Mouse (Mus musculus): ENCODE measurements at regions not wholly inside any gene's neighbourhood (a gene's known extent, or its start where the extent isn't known, plus 50 kb on each side); places are given as distances from the start of the nearest gene placed in this dataset.
A peak's percentile ranks its signal among the peaks of the same experiment; 100 is the strongest.

DNA sequence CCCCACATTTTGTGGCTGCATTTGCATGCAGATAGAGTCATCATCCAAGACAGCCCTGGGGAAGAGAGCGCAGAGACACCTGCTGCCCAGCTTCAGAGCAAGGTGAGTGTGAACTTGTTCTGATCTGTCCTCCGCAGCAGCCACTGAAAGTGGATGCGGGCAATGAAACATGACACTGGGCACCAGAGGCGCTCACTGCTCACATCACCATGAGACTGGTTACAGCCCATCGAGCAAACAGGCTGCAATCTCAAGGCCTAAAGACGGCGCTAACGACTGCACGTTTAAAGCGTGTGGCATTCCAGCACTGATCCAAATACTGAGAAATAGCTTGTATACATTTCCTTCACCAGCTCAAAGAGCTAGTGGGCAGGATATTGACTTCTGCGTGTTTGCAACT is 65.8 kb downstream of the Barhl2 start:
- DNase-seq (ENCODE audit: low spot score in 2 of 2): no peak

DNA sequence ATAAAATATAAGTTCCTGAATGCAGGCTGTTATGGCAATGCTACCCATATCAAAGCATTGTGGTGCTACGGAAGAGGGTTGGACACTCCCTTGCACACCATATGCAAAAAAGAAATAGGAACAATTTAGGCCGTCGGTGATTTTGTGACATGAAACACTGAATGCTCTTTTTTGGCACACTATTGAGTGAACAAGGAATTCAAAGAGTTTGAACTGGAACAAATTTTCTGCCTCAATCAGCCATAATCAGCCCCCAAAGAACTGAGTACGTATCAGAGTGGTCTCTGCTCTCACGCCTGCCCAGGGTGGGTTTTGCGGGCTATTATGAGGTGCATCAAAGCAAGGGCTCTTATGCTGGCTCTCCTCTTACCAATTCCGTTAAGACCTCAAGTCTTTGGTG is 71.3 kb downstream of the Barhl2 start:
- no peak for DNase-seq (ENCODE audit: low spot score in 2 of 2)

DNA sequence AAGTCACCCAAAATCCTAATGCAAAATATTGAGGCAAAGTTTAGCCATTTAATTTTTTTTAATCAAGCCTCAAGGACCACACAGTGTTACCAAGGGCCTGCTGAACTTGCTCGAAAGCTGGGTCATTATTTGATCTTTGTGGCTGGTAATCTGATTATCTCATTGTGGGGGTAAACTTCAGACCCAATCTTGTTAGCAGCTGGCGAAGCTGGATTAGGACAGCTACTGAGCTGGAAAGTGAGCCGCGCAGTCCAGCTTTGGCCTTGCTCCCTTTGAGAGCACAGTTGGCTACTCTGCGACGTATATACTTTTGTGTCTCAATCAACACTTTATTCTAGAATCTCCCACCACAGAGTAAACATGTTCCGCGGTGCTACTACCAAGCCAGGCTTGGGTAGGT is 72.1 kb downstream of the Barhl2 start:
- no peak for DNase-seq (ENCODE audit: low spot score in 2 of 2)

DNA sequence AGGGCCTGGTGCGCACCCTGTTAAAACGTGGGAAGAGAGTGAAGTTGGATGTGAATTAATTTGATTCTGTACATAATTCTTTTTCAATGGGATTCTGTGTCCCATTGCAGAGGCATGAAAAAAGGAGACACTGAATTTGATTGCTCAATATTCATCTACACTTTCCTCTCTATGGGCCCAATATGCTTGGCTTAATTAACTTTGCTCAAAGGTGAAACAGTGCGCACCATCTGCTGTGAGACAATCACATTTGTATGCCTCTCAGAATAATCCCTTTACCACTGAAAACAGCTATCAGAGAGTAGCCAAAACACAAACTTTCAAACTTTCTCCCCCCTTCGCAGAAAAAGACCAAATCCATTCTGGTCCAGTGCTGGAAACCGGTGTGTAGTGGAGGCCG is 72.7 kb downstream of the Barhl2 start:
- no peak for DNase-seq (ENCODE audit: low spot score in 2 of 2)

DNA sequence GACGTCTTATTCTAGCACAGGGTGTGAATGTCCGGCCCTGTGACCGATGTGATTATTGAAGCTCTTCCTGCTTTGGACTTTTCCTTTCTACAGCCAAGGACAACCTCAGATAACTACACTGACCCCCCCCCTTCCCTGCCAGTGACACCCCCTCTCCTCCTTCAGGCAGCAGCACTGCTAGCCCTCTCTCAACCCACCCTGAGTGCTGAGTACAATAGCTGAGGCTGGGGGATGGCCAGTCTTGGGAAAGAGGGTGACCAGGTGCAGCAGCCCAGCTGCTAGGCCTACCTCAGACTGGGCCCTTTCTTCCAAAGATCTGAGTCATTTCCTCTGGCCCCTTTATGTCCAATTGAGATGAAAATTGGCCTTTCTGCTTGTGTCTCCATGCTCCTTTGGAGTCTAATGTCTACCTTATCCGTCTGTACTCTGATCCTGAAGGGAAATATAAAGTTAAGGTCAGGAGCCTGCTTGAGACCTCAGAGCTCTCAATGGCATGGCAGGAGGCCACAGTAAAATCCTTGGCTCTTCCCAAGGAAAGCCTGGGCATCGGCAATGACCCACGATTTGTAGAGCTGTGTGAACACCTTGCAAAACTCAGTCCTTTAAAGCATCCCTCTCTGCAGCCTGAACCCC is 73.7 kb downstream of the Barhl2 start:
- no peak for DNase-seq (ENCODE audit: low spot score in 2 of 2)

DNA sequence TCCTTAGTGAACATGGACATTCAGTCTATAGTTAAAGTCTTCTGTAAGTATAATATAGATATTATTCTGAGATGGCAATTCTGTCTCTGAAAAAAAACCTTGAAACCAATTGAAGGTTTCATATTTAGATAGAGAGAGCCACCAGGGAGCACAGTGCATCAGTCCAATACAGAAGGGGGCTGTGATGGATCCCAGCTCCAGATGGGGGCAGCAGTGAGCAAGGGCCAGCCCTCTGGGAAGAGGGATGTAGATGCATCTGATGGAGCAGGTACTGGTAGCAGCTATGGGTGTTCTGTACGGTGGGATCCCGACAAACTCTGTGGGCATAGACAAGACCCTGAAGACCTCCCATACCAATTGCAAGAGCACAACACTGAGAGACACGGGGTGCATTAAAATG is 76.0 kb downstream of the Barhl2 start:
- DNase-seq (ENCODE audit: low spot score in 2 of 2): peak in 1 of 2 experiments; percentile 3

DNA sequence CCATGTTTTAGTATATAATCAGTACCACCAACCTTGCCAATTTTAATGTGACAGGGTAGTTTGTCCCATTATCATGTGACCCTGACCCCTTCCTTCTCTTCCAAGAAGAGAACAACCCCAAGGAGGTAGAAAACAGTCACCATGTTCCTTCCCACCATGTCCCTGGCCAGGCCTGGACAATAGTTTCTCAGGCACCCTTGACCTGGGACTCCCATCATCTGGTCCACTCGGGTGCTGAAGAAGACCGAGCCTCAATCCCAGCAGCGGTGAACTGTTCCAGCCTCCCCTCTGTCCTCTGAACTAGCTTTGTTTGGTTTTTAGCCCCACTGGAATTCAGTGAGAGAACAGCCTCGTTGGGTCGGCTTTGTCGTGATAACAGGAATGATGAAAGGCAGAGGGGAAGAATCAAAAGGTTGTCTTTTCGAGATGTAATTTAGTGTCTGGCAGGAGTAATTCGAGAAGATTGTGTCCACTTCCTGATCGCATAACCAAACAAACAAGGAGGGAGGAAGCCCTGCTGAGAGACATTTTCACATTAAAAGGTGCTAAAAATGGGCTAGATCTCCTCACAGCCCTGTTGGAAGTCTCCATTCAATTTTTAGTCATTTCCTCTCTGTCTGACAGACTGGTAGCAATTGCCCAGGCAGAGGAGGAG is 77.2 kb downstream of the Barhl2 start:
- DNase-seq (ENCODE audit: low spot score in 2 of 2): no peak

DNA sequence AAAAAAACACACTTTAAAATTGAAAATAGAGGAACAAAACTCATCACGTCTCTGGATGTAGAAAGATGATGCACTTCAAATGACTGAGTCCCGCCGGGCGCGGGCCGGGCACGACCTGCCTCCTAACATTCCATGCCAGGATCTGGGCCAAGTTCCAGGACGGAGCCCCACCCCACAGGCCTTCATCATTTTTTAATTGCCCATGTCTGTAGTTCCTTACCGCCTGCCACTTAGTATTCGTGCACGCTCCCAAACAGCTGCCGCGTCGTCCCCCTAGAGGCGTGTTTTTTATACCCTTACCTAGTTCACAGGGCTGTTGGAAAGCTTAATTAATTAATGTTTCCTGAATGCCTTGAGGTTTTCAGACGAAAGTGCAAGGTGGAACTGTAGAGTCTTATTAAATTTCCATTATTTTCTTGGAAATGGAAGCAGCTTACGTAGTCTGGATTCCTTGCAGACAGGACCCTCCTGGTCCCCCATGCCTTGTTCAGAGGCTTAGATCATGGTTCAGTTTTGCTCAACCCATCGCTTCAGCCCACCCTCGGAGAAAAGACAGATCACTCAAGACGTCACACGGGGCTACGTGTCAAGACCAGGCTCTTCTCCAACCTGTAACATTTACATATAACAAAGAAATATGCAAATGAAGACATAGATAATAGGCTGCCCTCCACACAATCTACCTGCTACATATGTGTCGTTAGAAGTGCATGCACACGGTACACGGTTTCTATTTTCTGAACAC is 81.0 kb downstream of the Barhl2 start:
- no peak for DNase-seq (ENCODE audit: low spot score in 2 of 2)

DNA sequence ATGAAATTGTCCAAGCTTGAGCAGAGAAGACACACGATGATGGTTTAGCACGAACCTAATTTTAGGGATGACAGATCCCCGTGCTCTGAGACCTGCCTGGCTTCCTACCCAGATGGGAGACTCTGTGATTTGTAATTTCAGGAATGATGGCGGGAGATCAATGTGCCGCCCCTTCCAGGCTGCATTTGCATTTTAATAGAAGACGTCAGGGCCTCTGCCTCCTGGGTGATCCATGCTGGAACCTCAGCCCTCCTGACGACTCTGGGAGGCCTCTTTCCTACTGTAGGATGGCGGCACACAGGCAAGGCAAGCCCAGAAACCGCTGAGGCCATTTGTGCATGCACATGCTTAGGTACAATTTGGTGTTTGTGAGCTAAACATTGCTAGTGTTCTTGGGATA is 90.1 kb downstream of the Barhl2 start:
- no peak for DNase-seq (ENCODE audit: low spot score in 2 of 2)

DNA sequence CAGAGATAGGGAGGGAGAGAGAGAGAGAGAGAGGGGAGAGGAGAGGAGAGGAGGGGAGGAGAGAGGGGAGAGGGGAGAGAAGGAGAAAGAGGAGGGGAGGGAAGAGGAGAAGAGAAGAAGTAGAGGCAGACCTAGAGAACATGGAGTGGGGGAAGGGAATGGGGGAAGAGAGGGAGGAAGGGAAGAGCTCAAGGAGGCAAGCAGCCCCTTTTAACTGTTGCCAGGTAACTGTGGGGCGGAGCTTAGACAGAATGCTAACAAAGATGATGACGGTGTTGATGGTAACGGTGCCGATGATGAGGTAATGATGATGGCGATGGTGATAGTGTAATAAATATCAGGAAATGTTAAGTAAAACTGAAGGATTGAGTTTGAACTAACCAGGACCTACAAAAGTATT is 90.7 kb downstream of the Barhl2 start:
- DNase-seq (ENCODE audit: low spot score in 2 of 2): no peak

DNA sequence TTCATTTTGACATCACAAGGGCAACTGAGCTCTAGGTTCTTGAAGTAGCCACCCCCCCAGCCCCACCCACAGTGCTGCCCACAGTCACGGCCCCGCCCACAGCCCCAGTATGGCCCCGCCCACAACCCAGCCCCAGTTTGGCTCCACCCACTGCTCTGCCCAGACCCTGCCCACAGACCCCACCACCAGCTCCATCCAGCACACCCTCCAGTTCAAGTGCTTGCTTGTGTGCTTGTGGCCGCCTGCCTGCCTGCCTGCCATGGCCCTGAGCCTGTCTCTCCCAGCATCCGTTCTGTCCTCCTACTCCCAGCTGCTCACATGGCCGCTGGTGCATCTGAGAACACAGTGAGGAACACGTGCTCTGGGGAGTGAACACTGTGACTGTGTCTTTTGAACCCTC is 92.0 kb downstream of the Barhl2 start:
- DNase-seq (ENCODE audit: low spot score in 2 of 2): no peak

DNA sequence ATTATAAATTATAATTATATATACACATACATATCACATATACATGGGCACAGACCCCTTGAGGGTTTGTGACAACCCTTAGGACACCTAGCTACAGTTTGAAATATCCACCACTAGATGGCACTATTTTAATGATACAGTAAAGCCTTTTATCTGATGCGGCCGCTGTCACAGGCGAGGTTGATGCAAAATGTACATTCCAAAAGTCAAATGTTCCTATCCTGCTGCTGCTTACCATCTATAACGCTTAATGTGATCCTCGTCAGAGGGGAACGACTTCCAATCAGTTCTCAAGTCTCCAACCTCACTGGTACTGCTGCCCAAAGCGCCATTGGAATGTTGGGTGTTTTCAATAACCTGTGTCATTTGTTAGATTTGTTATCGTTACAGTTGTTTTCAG is 92.9 kb downstream of the Barhl2 start:
- DNase-seq (ENCODE audit: low spot score in 2 of 2): no peak

DNA sequence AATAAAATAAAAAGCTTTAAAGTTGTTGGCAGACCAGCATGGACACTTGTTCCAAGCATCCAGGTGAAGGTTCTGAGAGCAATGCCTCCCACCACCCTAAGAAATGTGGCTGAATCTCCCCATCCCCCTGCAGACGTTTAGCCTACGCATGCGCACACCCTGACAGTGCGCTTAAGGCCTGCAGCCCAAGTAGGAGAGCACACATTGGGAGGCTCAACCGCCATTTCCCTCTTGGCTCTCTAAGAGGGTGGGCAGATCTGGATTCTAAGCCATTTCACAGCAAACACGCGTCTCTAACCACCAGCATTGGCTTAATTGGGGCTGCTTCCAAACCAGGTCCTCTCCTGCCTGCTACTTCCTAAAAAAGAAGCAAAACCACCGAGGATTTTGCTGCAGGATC is 106.6 kb downstream of the Barhl2 start:
- DNase-seq (ENCODE audit: low spot score in 2 of 2): no peak

DNA sequence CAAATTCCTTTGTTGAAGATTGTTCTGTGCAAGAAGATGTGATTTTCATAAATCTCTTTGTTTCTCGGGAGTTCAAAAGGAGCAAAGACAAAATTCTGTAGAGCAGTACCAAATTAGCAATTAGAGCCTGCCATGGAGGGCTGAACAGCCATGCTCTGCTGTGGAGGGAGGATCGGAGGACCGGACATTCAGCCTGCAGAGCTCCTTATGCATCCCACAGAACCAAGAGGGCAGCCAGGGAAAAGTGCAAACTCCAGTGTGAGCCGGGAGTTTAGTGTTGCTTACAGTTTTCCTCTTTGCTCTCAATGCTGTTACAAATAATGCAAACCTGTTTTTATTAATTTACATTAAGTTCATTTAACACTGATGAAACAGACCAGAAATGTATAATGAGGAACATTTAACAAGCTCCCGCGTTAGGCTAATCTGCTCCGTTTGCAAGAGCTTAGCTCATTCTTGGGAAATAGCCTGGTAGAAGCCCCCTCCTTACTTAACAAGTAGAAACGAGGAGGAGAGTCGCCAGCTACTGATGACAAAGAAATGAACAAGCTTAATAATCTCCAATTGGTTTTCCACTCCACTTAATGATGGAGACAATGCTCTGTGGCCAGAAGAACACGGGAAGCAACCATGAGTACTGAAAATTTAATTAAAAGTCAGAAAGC is 108.0 kb downstream of the Barhl2 start:
- DNase-seq (ENCODE audit: low spot score in 2 of 2): no peak

DNA sequence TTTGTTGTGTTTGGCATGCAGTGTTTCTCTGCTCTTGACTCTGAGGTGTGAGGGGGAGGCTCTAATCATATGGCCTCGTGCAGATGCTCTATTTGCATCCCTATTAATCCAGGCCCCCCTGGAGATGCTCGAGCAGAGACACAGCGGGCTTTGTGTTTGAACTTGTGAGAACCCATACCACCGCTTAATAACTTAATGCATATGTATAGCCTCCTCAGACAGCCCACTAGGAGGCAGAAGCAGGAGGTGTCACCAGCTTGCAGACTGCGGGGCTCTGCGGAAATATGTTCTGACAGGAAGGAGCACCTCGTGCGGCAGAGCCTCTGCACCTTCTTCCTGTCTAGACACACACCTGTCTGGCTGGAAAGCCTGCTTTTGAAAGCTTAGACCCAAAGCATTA is 113.7 kb downstream of the Barhl2 start:
- DNase-seq (ENCODE audit: low spot score in 2 of 2): no peak

DNA sequence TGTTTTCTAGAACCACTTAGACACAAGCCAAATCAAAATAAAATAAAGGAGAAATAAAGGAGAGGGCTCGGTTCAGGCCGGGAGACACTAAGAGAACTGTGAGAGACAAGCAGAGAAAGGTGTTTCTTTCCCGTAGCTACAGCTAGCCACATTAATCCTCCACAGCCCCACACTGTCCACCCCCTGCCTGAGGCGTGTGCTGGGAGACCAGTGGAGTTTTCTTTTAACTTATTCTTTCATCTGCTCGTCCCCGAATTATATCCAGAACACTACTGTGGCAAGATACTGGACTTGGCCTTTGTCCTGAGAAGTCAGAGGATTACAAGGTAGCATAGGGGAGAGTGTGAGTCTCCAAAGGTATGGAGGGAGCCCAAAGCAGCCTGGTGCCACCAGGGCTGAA is 114.4 kb downstream of the Barhl2 start:
- no peak for DNase-seq (ENCODE audit: low spot score in 2 of 2)

DNA sequence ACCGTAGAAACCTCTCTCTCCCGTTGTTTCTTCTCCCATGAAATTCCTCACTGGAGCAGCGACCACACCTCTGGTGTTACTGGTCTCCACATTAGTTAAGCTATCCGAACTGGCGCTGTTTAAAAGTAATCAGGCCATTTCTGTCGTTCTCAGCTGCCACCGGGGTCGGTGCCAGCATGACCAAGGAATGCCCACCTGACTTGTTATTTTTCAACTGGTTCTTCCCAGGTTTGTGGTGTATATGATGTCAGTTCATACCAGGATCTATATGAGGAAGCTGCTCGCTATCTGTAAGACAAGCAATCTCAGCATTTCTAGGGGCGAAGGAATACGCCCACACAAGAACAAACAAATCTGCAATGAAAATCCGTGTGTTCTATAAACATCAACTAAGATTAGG is 116.6 kb downstream of the Barhl2 start:
- DNase-seq (ENCODE audit: low spot score in 2 of 2): no peak

DNA sequence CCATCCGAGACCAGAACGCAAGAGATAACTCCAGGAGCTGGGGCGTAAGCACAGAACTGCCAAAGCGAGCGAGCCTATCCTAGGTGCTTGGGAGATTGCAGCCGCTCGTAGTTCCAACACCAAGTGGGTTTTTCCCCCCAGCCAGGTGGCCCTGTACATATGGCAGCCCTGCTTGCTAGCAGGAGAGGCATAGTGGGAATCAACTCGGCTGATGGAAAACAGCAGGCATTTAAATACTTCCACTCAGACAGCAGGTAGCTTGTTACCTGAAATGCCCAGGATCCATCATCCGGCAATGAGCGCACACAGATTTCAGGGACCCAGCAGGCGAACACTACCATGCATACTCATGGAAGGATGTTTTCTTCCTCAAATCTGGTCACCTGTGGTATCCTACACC is 122.3 kb downstream of the Barhl2 start:
- DNase-seq (ENCODE audit: low spot score in 2 of 2): no peak

DNA sequence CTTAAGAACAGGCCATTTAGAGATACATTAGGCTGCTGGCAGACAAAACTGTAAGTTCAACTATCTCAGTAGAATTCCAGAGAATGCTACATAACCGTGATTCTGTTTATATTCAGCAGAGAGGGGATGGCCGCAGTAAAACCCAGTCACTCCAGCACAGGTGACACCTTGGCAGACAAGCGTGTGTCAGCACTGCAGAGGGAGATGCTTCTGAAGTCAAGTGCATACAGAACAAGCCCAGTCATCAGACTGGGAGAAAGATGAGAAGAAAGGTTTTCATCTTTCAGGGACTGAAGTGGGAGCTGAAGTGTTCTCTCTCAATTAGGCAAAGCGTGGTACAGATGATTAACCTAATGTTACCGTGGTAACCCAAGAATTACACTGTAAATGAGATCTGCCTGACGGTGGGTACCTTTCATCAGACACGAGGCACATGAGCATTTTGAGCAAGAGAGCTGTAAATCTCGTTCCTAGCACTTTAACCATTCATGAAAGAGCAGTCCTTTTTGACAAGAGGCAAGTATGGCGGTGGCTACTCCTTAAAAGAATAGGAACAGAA is 130.3 kb downstream of the Barhl2 start:
- no peak for DNase-seq (ENCODE audit: low spot score in 2 of 2)

DNA sequence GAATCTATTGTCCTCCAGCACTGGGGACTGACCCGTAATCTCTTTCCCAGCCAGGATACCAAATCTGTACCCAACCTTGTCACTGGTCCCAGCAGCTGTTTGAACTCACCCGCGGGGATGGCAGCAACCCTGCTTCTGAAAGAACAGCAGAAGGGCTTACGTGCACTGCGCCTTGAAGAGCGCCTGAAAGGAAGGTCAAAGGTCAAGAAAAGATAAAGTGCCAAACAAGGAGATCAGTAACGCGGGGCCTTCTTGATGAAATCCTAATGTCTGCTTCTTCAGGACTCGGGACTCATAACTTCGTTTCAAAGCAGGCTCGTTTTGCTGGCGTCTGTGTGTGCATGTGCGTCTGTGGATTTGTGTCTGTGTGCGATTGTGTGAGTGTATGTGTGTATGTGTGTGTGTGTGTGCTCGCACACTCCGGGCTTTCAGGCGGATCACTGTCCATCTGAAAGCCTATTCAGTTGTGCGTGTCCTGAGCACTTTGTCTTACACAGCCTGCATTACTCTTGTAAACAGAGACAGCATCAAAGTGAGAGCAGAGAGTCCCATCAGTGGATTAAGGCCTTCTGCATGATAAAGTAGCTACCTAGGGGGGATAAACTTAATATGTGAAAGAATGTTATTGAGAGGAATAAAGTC is 135.3 kb downstream of the Barhl2 start:
- no peak for DNase-seq (ENCODE audit: low spot score in 2 of 2)

DNA sequence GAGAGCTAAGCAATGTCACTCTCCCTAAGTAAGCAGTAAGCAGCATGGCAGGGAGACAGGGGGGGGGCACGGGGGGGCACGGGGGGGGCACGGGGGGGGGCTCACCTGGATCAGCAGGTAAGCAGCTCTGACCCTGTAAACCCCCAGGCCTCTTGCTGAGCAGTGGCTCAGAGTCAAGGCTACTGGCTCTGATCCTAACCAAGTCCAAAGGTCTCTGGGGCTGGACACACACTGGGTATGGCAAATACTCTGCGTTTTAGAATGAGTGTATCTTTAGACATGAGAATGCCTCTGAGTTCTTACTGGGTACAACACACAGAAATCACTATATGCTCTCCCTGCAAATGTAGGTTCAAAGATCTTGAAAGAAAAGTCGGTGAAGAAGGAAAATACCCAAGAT is 136.5 kb downstream of the Barhl2 start:
- no peak for DNase-seq (ENCODE audit: low spot score in 2 of 2)
